ENCODE assay signal across 8 mouse cellular contexts in the genomic region with DNA sequence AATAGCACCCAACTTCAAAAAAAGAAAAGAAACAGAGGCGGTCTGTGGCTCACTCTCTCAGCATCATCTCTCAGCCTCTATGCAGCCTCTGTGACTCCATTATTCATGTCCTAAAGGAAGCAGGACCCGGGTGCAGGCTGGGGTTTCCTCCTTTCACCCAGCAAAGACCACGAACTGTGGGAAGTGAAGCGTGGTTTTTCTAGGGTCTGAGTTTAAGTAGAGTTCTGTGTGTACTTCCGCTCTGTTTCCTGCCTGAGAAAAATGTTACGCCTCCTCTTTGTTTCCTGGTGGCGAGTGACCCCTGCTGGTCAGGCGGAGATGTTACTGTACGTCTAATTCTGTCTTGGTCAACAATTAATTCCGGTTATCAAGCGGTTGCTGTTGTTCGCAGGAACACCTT.
A peak's percentile ranks its signal among the peaks of the same experiment; 100 is the strongest.
DNase-seq lines count a peak whose midpoint lies in the region; ATAC-seq lines count a peak whose summit lies in the region.

No protein-coding gene starts in this region.

- no peaks in the 10 kb centered on the region for H3K9me3 ChIP-seq in embryonic facial prominence, embryonic 14.5 days (ENCODE audit: control insufficient read depth, low read length)
- no peaks in the 10 kb centered on the region for H3K9me3 ChIP-seq in heart, embryonic 11.5 days (replicated peaks; ENCODE audit: control insufficient read depth, low read length)
- no peaks in the 10 kb centered on the region for H3K9me3 ChIP-seq in kidney, embryonic 15.5 days (replicated peaks)

- H3K27me3 ChIP-seq in embryonic facial prominence, embryonic 14.5 days (replicated peaks; ENCODE audit: control insufficient read depth, insufficient read depth, low read length) = no peaks in the 10 kb centered on the region; the same call in 1 of the 2 replicates
- no peaks in the 10 kb centered on the region for H3K27me3 ChIP-seq in heart, embryonic 11.5 days (ENCODE audit: control insufficient read depth, insufficient read depth, low read length)
- no peaks in the 10 kb centered on the region for H3K27me3 ChIP-seq in kidney, embryonic 15.5 days

- H3K9ac ChIP-seq in embryonic facial prominence, embryonic 14.5 days (ENCODE audit: low read depth, low read length) = no peak overlapping the region
- H3K9ac ChIP-seq in heart, embryonic 11.5 days (ENCODE audit: low read depth, low read length) = peak overlapping the region; percentile 68
- H3K9ac ChIP-seq in kidney, embryonic 15.5 days = no peak overlapping the region

- no peak overlapping the region for H3K27ac ChIP-seq in embryonic facial prominence, embryonic 14.5 days (replicated peaks; ENCODE audit: low read depth, low read length)
- no peak overlapping the region for H3K27ac ChIP-seq in heart, embryonic 11.5 days (ENCODE audit: low read depth, low read length)
- H3K27ac ChIP-seq in kidney, embryonic 15.5 days = no peak overlapping the region

- 0 out of 2 replicates have a peak, but pooled peaks cover 2% of the 10 kb centered on the region for H3K4me1 ChIP-seq in embryonic facial prominence, embryonic 14.5 days (ENCODE audit: control insufficient read depth, insufficient read depth, low read length)
- no peaks in the 10 kb centered on the region for H3K4me1 ChIP-seq in heart, embryonic 11.5 days (ENCODE audit: control insufficient read depth, insufficient read depth, low read length)
- peaks cover 7% of the 10 kb centered on the region for H3K4me1 ChIP-seq in kidney, embryonic 15.5 days

- peak; percentile 85 for DNase-seq in A20 (ENCODE audit: low read depth, low spot score)
- peak; percentile 46 to 55 for DNase-seq in adrenal gland, postnatal 4 days (ENCODE audit: low spot score in 2 of 2)
- peak; percentile 83 for DNase-seq in embryonic facial prominence, embryonic 14.5 days (ENCODE audit: low spot score)
- peak; percentile 70 for DNase-seq in liver
- DNase-seq in spleen, postnatal 4 days (ENCODE audit: low spot score in 2 of 2) = peak; percentile 64 to 86

- peak overlapping the region; percentile 53 for H3K4me2 ChIP-seq in embryonic facial prominence, embryonic 14.5 days (ENCODE audit: low read depth, low read length)
- peak overlapping the region; percentile 62 for H3K4me2 ChIP-seq in heart, embryonic 11.5 days
- peak overlapping the region; percentile 55 for H3K4me2 ChIP-seq in kidney, embryonic 15.5 days

- ATAC-seq in embryonic facial prominence, embryonic 14.5 days (ENCODE audit: low read depth) = 0 out of 2 replicates have a peak, but pooled peaks have one; percentile 62
- ATAC-seq in heart, embryonic 11.5 days (replicated peaks; ENCODE audit: insufficient number of reproducible peaks, low FRiP score, low TSS enrichment) = no peak
- ATAC-seq in kidney, embryonic 15.5 days (replicated peaks; ENCODE audit: low FRiP score) = peak; percentile 69; the same call in 1 of the 2 replicates
- peak; percentile 88 for ATAC-seq in monocyte, adult 5-6 weeks (replicated peaks; ENCODE audit: insufficient number of reproducible peaks, low FRiP score, low TSS enrichment, poor library complexity, severe bottlenecking)

- no peaks in the 10 kb centered on the region for H3K36me3 ChIP-seq in embryonic facial prominence, embryonic 14.5 days (ENCODE audit: control insufficient read depth, insufficient read depth, low read length)
- no peaks in the 10 kb centered on the region for H3K36me3 ChIP-seq in heart, embryonic 11.5 days (ENCODE audit: control insufficient read depth, insufficient read depth, low read length)
- H3K36me3 ChIP-seq in kidney, embryonic 15.5 days = no peaks in the 10 kb centered on the region

- H3K4me3 ChIP-seq in embryonic facial prominence, embryonic 14.5 days (ENCODE audit: low read depth, low read length) = peak overlapping the region; percentile 26
- H3K4me3 ChIP-seq in heart, embryonic 11.5 days (ENCODE audit: low read depth, low read length) = peak overlapping the region; percentile 28
- H3K4me3 ChIP-seq in kidney, embryonic 15.5 days (replicated peaks) = peak overlapping the region; percentile 27

- WGBS in embryonic facial prominence, embryonic 14.5 days = 14% methylated on average over 12 of the region's 12 CpGs
- 20% methylated on average over 12 of the region's 12 CpGs for WGBS in heart, embryonic 11.5 days (ENCODE audit: insufficient replicate concordance)
- 13% methylated on average over 12 of the region's 12 CpGs for WGBS in kidney, embryonic 15.5 days
